Mouse (Mus musculus) gastrocnemius, postnatal 36 days (tissue): Measurements from ENCODE around the gene Pias1. TPM values are rescaled to one million over a fixed set of nuclear protein-coding genes. Genes with fewer than 3 reads are reported as not detected.
A peak's percentile ranks its signal among the peaks of the same experiment; 100 is the strongest.
"Not testable (repeated sequence)": the region's sequence is repeated elsewhere in the genome, so short reads cannot be mapped to it uniquely, and the experiment has no call there.

Source experiments
- DNase-seq, 2 experiments: peaks; one replicate each; pipeline ENCODE4 v3.0.0; 2022
- intact Hi-C: fragments of 180-260 bp; cut with DNase I; formaldehyde crosslinking; loops from one replicate; pipeline ENCODE4 v1.15.1; 2025
- total RNA-seq, 2 experiments: library from RNA; stranded (reverse); gene quantifications; 2 replicates each; pipeline ENCODE4 v1.2.3; 2021

The Pias1 gene
- total RNA-seq, 2 experiments from 2014 or later, result 14.5 to 16.1 TPM

DNA sequence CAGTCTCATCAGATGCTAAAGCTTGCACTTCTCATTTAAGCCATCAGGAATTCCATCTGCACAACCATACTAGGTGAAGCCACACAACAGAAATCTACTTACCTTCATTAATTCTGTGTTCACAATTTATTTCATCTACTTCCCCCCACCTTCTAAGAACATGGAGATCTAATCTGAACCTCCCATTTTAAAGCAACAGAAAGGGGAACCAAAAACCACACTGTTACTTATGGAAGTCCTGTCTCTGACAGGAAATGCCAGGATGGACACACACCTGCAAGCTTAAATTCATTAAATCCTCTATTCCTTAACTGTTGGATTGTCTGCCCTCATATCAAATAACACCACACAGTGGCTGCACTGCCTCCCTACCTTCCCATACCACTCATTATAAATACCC is 35.0 kb downstream of the Pias1 start:
- intact Hi-C loops, result no loop called here
- no peak for DNase-seq

DNA sequence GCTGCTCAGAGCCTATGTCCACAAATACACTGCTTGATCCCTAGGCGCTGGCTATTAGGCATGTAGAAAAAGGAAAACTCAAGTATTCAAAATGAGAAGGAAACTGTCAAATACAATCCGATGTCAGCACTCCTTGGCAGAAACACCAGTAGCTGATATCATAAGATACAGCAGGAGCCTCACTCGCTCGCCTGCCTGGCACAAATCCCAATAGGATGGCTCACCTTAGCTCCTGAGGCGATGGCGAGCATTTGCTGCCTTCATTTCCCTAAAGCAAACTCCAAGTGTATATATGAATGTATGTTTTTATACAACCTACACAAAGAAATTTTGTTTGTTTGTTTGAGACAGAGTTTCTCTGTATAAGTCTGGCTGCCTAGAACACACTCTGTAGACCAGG is 42.4 kb downstream of the Pias1 start:
- DNase-seq, result no peak
- intact Hi-C loops, result no loop called here

- no peak for DNase-seq
- intact Hi-C loops, result no loop called here
Observed at GRCm38 (mm10) chr9:62944063-62944462, 43.7 kb downstream of the Pias1 start.

DNA sequence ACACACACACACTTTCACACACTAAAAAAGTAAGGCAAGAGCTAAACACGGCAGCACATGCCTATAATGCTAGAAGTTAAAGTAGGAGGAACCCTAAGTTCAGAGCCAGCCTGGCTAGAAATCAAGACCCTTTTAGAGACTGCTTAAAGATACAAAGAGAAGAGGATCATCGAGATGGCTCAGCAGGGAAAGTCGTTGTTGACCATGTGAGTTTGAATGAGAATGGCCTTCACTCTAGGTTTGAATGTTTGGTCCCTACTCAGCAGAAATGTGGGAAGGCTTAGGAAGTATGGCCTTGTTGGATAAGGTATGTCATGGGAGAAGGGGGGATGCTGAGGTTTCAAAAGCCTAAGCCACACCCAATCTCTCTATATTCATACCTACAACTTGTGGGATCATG is 46.8 kb downstream of the Pias1 start:
- intact Hi-C loops, result no loop called here
- no peak for DNase-seq

- no peak for DNase-seq
Observed at GRCm38 (mm10) chr9:62935854-62936253, 51.9 kb downstream of the Pias1 start.

GRCm38 (mm10) chr9:62934700-62935400 is 52.9 kb downstream of the Pias1 start:
- no peak for DNase-seq
- intact Hi-C loops, result no loop called here

More at GRCm38 (mm10) chr9:62935854-62936253, 51.9 kb downstream of the Pias1 start:
- intact Hi-C loops, result no loop called here

DNA sequence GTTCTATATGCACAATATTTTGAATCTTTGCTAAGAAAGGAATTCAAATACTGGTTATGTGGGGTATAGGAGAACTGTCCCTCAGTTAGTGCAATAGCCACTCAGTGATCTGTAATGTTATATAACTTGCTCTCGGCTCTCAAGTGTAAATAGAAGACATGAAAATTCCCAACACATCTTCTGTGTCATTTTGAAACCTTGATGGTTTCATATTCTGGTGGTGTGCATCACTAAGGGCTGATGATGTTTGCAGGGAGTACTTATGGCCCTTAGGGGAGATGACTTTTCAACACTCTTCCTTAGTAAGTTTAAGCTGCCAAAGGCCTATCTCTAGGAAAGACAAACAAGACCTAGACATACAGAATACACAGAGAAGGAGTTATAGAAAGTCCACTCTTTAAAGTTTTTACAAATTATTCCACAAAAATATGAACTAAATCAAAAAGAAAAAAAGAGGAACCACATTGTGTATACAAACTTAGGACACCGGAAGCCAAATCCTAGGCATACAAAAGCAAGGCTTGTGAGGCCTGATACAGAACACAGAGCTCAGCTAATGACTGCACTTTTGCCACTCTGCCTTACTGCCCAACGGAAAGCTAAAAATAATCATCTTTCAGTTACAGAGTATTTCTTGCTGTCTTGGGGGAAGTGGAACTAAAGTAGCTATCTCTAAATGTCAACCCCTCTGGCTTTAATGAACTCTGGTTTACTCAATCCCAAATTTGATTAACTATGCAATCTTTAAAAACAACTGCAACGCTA is 55.0 kb downstream of the Pias1 start:
- DNase-seq, result no peak
- intact Hi-C loops, result no loop called here

- intact Hi-C loops, result loop anchor here (5.0 to 10.0 kb wide), 2 partner anchors 52 to 200 kb away; no protein-coding TSS in a partner anchor
- no peak for DNase-seq
Observed at GRCm38 (mm10) chr9:62924886-62925610, 62.7 kb downstream of the Pias1 start.

DNA sequence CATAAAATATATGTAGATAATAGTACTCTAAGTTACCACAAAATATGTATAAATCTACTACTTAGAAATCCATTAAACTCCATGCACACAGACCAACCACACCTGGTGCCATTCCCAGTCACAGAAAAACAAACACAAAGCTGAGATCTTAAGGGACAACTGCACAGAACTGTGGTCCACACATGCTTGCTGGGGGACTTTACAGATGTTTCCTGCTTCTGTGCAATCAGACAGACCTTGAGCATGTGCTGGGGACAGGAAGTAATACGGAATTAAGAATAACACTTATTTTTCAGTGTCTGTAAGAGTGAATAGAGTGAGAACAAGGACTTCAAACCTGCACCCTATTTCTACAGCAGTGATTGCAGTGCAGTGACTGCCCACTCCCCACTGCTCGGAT is 66.8 kb downstream of the Pias1 start:
- no peak for DNase-seq
- intact Hi-C loops, result loop anchor here (10.0 kb wide), 1 partner anchor 204 kb away; no protein-coding TSS in a partner anchor

DNA sequence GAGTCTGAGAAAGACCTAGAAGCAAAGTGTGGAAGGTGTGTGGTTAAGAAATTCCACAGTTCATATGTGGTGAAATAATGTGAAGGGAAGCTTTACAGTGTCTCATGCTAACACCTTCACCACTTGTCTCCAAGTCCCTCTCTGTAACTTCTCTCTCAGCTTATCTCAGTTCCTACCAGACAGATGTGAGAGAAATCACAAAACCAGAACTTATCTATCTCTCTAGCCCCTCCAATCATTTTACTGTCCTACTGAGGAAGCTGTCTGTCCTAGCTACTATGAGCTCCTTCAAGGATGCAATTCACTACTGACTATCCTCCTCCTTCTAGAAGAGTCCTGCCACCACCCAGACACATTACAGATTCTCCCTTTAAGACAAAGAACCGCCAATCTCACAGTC is 70.7 kb downstream of the Pias1 start:
- no peak for DNase-seq
- intact Hi-C loops, result no loop called here

GRCm38 (mm10) chr9:62913390-62914069 is 74.2 kb downstream of the Pias1 start:
- DNase-seq, result no peak
- intact Hi-C loops, result no loop called here

- DNase-seq, result no peak
- intact Hi-C loops, result no loop called here
Observed at GRCm38 (mm10) chr9:62905039-62905438, 82.7 kb downstream of the Pias1 start.

DNA sequence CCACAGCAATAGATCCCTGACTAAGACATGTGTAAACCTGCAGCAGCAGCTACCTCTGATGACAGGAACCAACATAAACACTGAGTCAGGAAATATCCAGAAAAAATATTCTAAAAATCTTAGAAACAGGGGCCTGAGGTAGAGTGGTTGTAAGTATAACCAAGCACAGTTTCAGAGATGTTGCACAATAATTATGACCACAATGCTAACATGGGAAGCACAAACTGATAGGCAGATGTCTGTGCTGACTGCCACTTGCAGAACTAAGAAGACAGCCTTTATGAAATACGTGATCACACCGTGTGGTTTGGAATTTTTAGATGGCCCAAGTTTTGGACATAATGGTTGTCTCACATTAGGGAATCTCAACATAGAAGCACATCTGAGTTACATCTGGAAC is 83.9 kb downstream of the Pias1 start:
- intact Hi-C loops, result loop anchor here (5.0 kb wide), 1 partner anchor 57 kb away; no protein-coding TSS in a partner anchor
- no peak for DNase-seq

- intact Hi-C loops, result loop anchor here (5.0 kb wide), 1 partner anchor 54 kb away; no protein-coding TSS in a partner anchor
Observed at GRCm38 (mm10) chr9:62901736-62902135, 86.0 kb downstream of the Pias1 start.

GRCm38 (mm10) chr9:62894486-62894885 is 93.2 kb downstream of the Pias1 start:
- DNase-seq, result no peak
- intact Hi-C loops, result no loop called here

More at GRCm38 (mm10) chr9:62901736-62902135, 86.0 kb downstream of the Pias1 start:
- no peak for DNase-seq

DNA sequence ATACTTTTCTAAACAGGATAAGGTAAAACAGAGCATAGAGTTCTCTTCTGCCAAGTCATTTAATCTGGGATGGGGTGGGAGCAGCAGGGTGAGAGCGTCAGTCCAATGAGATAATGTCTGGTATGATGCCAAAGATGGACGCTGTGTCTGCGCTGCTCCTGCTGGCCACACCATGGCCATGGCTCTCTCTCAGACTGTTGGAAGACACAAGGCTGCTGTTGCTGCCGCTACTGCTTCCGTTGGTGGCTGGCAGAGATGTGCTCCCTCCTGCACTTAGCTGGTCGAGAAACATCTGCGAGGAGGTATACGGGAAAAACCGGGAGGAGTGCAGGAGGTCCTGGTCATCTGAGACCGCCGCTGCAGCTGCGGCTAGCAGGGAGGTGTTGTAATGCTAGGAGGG is 105.9 kb downstream of the Pias1 start:
- DNase-seq, result peak; percentile 25 to 53
- intact Hi-C loops, result no loop called here

DNA sequence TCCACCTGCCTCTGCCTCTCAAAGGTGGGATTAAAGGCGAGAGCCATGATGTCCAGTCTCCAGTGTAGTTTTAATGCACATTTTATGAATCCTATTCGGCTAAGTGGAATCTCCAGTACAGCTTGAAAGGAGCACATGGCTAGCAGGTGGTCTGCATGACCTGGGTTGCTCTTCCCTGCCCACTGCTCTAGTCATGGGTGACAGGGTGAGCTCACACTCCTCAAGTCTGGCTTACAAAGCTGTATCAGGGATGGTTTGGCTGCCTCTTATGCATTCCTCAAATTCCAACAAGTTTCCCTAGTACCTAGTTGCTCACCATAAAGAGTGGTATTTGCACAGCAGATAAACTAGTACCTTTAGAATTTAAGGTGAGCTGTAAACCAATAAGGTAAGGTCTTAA is 109.9 kb downstream of the Pias1 start:
- intact Hi-C loops, result no loop called here
- no peak for DNase-seq

DNA sequence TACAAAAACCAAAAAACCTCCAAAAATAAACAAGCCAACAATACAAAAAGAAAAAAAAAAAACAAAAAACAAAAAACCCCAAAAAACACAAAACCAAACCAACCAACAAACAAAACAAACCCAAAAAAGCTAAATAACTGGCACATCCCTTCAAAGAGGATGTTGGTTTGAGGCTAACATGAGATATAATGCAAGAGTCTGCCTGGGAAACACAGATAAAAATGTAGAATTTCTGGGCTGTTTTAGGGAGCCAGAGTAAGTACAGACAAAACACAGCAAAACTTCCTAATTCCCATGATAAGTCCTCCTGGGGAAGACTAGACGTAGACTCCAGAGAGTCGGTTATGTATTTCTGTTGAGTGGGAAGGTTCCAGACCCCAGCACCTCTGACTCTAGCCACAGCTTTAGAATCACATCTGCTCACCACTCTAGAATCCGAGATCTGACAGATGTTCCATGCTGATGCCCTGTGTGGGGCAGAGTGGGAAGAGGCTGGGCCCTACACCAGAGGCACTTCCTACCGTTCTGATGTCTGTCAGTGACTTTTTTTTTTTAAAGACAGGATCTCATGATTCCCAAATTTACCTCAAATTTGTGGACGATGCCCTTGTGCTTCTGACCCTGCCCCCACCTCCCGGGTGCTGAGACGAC is 110.6 kb downstream of the Pias1 start:
- no peak for DNase-seq
- intact Hi-C loops, result no loop called here

- intact Hi-C loops, result no loop called here
Observed at GRCm38 (mm10) chr9:62870728-62871127, 117.0 kb downstream of the Pias1 start.

DNA sequence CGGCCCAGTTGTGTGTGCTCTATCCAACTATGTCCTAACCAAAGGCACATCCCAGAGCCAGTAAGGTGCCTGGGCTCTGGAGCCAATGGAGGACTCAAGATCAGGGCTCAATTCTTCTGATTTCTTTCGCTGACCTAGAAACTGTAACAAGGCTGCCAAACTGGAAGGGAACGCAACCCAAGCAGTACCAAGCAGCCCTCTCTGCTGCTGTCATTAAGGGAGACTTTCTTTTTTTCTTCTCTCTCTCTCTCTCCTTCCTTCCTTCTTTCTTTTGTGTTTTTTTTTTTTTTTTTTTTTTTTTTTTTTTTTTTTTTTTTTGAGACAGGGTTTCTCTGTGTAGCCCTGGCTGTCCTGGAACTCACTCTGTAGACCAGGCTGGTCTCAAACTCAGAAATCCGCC is 118.5 kb downstream of the Pias1 start:
- intact Hi-C loops, DNase-seq: not testable (repeated sequence)

More at GRCm38 (mm10) chr9:62870728-62871127, 117.0 kb downstream of the Pias1 start:
- DNase-seq, result no peak
